Mouse (Mus musculus): ENCODE results near the gene Pkd1l2. TPM values are rescaled to one million over a fixed set of nuclear protein-coding genes. Genes with fewer than 3 reads are reported as not detected.

Pkd1l2 gene
- polyA plus RNA-seq, 1 experiment from 2014 or later, result 0.28 TPM

- H3K4me2 ChIP-seq (ENCODE audit: low read depth, low read length), result no peak overlapping the region
- H3K36me3 ChIP-seq (ENCODE audit: control insufficient read depth, insufficient read depth, low read length), result no peaks in the 10 kb centered on the region
- H3K4me1 ChIP-seq (ENCODE audit: control insufficient read depth, insufficient read depth, low read length), result no peaks in the 10 kb centered on the region
- ATAC-seq, result no peak
- H3K4me3 ChIP-seq (ENCODE audit: low read length), result no peak overlapping the region
- H3K9me3 ChIP-seq (ENCODE audit: control insufficient read depth, low read length), result no peaks in the 10 kb centered on the region
- H3K27me3 ChIP-seq (replicated peaks; ENCODE audit: control insufficient read depth, insufficient read depth, low read length), result no peaks in the 10 kb centered on the region
- no peak overlapping the region for H3K27ac ChIP-seq (ENCODE audit: low read length)
- WGBS, result 85% methylated on average over 6 of the region's 6 CpGs
- no peak overlapping the region for H3K9ac ChIP-seq (ENCODE audit: low read depth, low read length)
These were observed 112.7 kb downstream of the Pkd1l2 start for GRCm38 (mm10) chr8:116969531-116969930.

DNA sequence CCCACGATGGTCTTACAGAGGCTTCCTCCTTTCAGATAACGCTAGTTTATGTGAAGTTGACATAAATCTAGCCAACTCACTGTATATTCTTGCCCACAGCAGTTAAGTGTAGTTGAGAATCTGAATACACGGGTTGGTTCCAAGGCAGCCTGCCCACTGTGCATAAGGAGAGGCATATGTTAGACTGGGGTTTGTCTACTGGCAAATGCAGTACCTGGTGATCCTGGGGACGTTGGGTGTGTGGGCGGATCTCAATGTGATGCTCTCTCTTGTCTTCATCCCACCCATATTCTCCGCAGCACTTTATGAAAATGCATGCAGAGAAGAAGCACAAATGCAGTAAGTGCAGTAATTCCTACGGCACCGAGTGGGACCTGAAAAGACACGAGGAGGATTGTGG, 127.8 kb downstream of the Pkd1l2 start:
- 93% methylated on average over 9 of the region's 9 CpGs for WGBS
- H3K36me3 ChIP-seq (ENCODE audit: control insufficient read depth, insufficient read depth, low read length), result peaks cover 22% of the 10 kb centered on the region
- H3K27me3 ChIP-seq (replicated peaks; ENCODE audit: control insufficient read depth, insufficient read depth, low read length), result no peaks in the 10 kb centered on the region

DNA sequence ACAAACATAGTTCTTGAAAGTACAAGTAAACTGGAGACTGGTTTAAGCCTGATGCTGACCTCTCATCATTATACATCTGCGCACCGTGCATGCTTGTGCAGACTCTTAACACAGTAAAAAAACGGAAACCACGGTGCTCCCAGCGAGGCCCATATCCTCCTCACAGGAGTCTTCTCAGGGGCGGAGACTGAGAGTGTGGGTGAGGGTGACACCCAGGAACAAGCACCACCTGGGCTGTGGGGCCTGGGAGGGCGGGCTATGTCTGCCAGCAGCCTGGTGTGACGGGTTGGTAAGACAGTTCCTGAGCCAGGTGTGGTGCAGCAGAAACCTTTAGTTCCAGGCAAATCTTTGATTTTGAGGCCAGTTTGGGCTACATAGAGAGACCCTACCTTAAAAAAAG, 129.8 kb downstream of the Pkd1l2 start:
- Histone ChIP-seq H3K4me3 (ENCODE audit: low read length) (no peak overlapping the region), H3K9me3 (ENCODE audit: control insufficient read depth, low read length) (no peaks in the 10 kb centered on the region), H3K9ac (ENCODE audit: low read depth, low read length) (no peak overlapping the region), H3K27ac (ENCODE audit: low read length) (no peak overlapping the region), H3K36me3 (ENCODE audit: control insufficient read depth, insufficient read depth, low read length) (peaks cover 17% of the 10 kb centered on the region), H3K4me2 (ENCODE audit: low read depth, low read length) (no peak overlapping the region), H3K4me1 (ENCODE audit: control insufficient read depth, insufficient read depth, low read length) (peaks cover 10% of the 10 kb centered on the region), H3K27me3 (replicated peaks; ENCODE audit: control insufficient read depth, insufficient read depth, low read length) (no peaks in the 10 kb centered on the region)
- WGBS, result 86% methylated on average over 8 of the region's 8 CpGs
- ATAC-seq, result no peak

More for the DNA sequence above, 127.8 kb downstream of the Pkd1l2 start:
- no peak overlapping the region for H3K4me2 ChIP-seq (ENCODE audit: low read depth, low read length)
- H3K9me3 ChIP-seq (ENCODE audit: control insufficient read depth, low read length), result no peaks in the 10 kb centered on the region
- H3K4me1 ChIP-seq (ENCODE audit: control insufficient read depth, insufficient read depth, low read length), result peaks cover 6% of the 10 kb centered on the region; the same call in 1 of the 2 replicates
- ATAC-seq, result no peak
- no peak overlapping the region for H3K27ac ChIP-seq (ENCODE audit: low read length)
- no peak overlapping the region for H3K9ac ChIP-seq (ENCODE audit: low read depth, low read length)
- H3K4me3 ChIP-seq (ENCODE audit: low read length), result no peak overlapping the region

GRCm38 (mm10) chr8:116951778-116952177, 130.5 kb downstream of the Pkd1l2 start:
- WGBS, result 91% methylated on average over 2 of the region's 2 CpGs
- no peak overlapping the region for H3K4me3 ChIP-seq (ENCODE audit: low read length)

DNA sequence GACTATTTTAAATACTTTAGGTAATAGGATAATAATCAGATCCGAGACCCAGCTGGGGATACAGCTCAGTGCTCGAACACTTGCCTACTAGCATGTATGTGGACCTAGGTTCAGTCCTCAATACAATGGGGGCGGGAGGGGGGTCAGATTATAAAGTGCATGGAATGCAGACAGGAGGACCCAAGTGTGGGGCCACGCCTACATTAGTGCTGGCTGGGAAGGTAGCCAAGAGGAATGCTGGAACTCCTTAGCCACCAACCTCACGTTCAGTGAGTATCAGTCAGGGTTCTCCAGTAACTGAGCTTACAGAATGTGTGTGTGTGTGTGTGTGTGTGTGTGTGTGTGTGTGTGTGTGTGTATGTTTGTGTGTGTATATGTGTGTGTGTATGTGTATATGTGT, 130.9 kb downstream of the Pkd1l2 start:
- 54% methylated on average over 5 of the region's 5 CpGs for WGBS
- H3K4me2 ChIP-seq (ENCODE audit: low read depth, low read length), result no peak overlapping the region
- H3K4me3 ChIP-seq (ENCODE audit: low read length), result no peak overlapping the region
- ATAC-seq, result peak; percentile 79
- peaks cover 11% of the 10 kb centered on the region for H3K36me3 ChIP-seq (ENCODE audit: control insufficient read depth, insufficient read depth, low read length)
- H3K27ac ChIP-seq (ENCODE audit: low read length), result no peak overlapping the region
- no peak overlapping the region for H3K9ac ChIP-seq (ENCODE audit: low read depth, low read length)
- H3K9me3 ChIP-seq (ENCODE audit: control insufficient read depth, low read length), result no peaks in the 10 kb centered on the region
- H3K4me1 ChIP-seq (ENCODE audit: control insufficient read depth, insufficient read depth, low read length), result peaks cover 10% of the 10 kb centered on the region
- no peaks in the 10 kb centered on the region for H3K27me3 ChIP-seq (replicated peaks; ENCODE audit: control insufficient read depth, insufficient read depth, low read length)

More at GRCm38 (mm10) chr8:116951778-116952177, 130.5 kb downstream of the Pkd1l2 start:
- Histone ChIP-seq H3K27me3 (replicated peaks; ENCODE audit: control insufficient read depth, insufficient read depth, low read length) (no peaks in the 10 kb centered on the region), H3K4me2 (ENCODE audit: low read depth, low read length) (no peak overlapping the region), H3K4me1 (ENCODE audit: control insufficient read depth, insufficient read depth, low read length) (peaks cover 10% of the 10 kb centered on the region), H3K9ac (ENCODE audit: low read depth, low read length) (no peak overlapping the region), H3K27ac (ENCODE audit: low read length) (no peak overlapping the region), H3K36me3 (ENCODE audit: control insufficient read depth, insufficient read depth, low read length) (peaks cover 11% of the 10 kb centered on the region), H3K9me3 (ENCODE audit: control insufficient read depth, low read length) (no peaks in the 10 kb centered on the region)
- peak; percentile 21; the same call in 1 of the 2 replicates for ATAC-seq

DNA sequence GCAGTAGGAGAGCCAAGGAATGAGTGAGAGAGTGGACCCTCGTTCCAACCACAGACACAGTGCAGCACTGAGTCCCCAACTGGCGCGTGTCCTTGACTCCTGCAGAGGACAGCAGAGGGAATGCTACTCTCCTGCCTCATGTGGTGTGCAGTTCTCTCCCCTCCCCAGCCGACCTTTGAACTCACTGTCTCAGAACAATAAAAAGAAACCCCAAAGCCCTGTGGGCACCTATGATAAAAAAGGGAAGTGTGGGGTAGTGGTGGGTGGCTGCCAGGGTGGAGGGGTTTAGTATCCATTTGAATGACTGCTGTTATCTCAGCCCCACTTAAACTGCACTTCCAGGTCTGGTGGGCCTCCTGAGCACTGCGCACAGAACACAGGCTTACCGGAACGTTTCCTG, 134.7 kb downstream of the Pkd1l2 start:
- Histone ChIP-seq H3K9me3 (ENCODE audit: control insufficient read depth, low read length) (no peaks in the 10 kb centered on the region), H3K9ac (ENCODE audit: low read depth, low read length) (no peak overlapping the region), H3K27ac (ENCODE audit: low read length) (no peak overlapping the region), H3K4me3 (ENCODE audit: low read length) (no peak overlapping the region), H3K4me2 (ENCODE audit: low read depth, low read length) (no peak overlapping the region), H3K36me3 (ENCODE audit: control insufficient read depth, insufficient read depth, low read length) (no peaks in the 10 kb centered on the region), H3K27me3 (replicated peaks; ENCODE audit: control insufficient read depth, insufficient read depth, low read length) (no peaks in the 10 kb centered on the region), H3K4me1 (ENCODE audit: control insufficient read depth, insufficient read depth, low read length) (peaks cover 16% of the 10 kb centered on the region)
- 73% methylated on average over 7 of the region's 7 CpGs for WGBS
- ATAC-seq, result 0 out of 2 replicates have a peak, but pooled peaks have one; percentile 14

DNA sequence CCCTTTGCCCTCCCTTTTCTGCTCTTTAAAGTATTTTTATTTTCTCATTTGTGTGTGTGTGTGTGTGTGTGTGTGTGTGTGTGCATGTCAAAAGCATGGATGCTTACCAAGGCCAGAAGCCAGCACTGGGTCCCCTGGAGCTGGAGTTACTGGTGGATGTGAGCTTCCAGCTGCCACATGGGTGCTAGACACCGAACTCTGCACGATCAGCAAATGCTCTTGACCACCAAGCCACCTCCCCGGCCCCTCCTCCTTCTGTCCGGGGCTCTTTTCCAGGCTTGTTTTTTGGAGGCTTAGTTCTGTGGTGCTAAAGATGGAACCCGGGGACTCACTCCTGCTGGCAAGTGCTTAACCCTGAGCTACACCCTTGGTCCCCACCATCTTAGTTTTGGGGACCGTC, 135.4 kb downstream of the Pkd1l2 start:
- Histone ChIP-seq H3K4me2 (ENCODE audit: low read depth, low read length) (no peak overlapping the region), H3K4me1 (ENCODE audit: control insufficient read depth, insufficient read depth, low read length) (peaks cover 16% of the 10 kb centered on the region), H3K9me3 (ENCODE audit: control insufficient read depth, low read length) (no peaks in the 10 kb centered on the region), H3K36me3 (ENCODE audit: control insufficient read depth, insufficient read depth, low read length) (no peaks in the 10 kb centered on the region), H3K27ac (ENCODE audit: low read length) (no peak overlapping the region), H3K9ac (ENCODE audit: low read depth, low read length) (no peak overlapping the region), H3K27me3 (replicated peaks; ENCODE audit: control insufficient read depth, insufficient read depth, low read length) (no peaks in the 10 kb centered on the region), H3K4me3 (ENCODE audit: low read length) (no peak overlapping the region)
- WGBS, result 85% methylated on average over 6 of the region's 6 CpGs
- no peak for ATAC-seq

DNA sequence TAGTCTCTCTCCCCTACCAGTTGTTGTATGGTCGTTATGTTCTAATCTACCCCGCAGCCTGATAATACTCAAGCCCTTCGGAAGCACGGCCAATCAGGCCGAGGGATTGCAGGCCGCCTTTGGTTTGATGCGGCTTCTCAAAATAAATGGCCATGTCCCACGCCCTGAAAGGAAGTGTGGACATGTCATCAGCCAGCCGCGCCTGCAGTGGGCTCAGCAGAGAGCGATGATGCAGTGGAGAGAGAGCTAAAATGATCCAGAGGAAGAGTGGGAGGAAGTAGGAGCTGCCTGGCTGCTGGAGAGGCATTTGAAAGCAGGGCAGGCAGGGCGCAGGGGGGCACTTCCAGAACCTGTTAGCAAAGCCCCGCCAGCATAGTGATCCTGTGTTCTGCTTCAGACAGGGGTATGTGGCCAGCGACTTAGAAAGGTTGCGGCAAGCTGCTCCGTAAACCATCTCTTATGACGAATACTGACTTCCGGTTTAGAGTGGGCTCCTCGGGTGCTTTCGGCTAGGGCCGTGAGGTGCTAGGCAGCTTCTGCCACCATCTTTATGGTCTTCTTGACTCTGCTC, 135.9 kb downstream of the Pkd1l2 start:
- H3K9ac ChIP-seq (ENCODE audit: low read depth, low read length), result no peak overlapping the region
- 72% methylated on average over 21 of the region's 21 CpGs for WGBS
- H3K27ac ChIP-seq (ENCODE audit: low read length), result no peak overlapping the region
- no peak overlapping the region for H3K4me3 ChIP-seq (ENCODE audit: low read length)
- H3K27me3 ChIP-seq (replicated peaks; ENCODE audit: control insufficient read depth, insufficient read depth, low read length), result no peaks in the 10 kb centered on the region
- ATAC-seq, result no peak
- H3K4me1 ChIP-seq (ENCODE audit: control insufficient read depth, insufficient read depth, low read length), result peaks cover 14% of the 10 kb centered on the region
- H3K36me3 ChIP-seq (ENCODE audit: control insufficient read depth, insufficient read depth, low read length), result no peaks in the 10 kb centered on the region
- H3K9me3 ChIP-seq (ENCODE audit: control insufficient read depth, low read length), result no peaks in the 10 kb centered on the region
- no peak overlapping the region for H3K4me2 ChIP-seq (ENCODE audit: low read depth, low read length)
